Mouse (Mus musculus) left cerebral cortex, adult 8-10 months (tissue): ENCODE measurements around the gene Ankrd33b. TPM values are rescaled to one million over a fixed set of nuclear protein-coding genes. Genes with fewer than 3 reads are reported as not detected.
A peak's percentile ranks its signal among the peaks of the same experiment; 100 is the strongest.

Source experiments
- DNase-seq, 2 experiments: peaks; one replicate each; pipeline ENCODE4 v3.0.0; 2022; ENCODE audit warnings: low spot score in 2 of 2
- total RNA-seq, 4 experiments: library from RNA; stranded (reverse); gene quantifications; 2 replicates each; pipeline ENCODE4 v1.2.4; 2022

Ankrd33b gene
- total RNA-seq, 4 experiments from 2014 or later, result 61.4 to 76.2 (median 72.9) TPM

- DNase-seq, result no peak
Measured at GRCm38 (mm10) chr15:31368556-31368955, 1.0 kb upstream of the Ankrd33b start.

DNA sequence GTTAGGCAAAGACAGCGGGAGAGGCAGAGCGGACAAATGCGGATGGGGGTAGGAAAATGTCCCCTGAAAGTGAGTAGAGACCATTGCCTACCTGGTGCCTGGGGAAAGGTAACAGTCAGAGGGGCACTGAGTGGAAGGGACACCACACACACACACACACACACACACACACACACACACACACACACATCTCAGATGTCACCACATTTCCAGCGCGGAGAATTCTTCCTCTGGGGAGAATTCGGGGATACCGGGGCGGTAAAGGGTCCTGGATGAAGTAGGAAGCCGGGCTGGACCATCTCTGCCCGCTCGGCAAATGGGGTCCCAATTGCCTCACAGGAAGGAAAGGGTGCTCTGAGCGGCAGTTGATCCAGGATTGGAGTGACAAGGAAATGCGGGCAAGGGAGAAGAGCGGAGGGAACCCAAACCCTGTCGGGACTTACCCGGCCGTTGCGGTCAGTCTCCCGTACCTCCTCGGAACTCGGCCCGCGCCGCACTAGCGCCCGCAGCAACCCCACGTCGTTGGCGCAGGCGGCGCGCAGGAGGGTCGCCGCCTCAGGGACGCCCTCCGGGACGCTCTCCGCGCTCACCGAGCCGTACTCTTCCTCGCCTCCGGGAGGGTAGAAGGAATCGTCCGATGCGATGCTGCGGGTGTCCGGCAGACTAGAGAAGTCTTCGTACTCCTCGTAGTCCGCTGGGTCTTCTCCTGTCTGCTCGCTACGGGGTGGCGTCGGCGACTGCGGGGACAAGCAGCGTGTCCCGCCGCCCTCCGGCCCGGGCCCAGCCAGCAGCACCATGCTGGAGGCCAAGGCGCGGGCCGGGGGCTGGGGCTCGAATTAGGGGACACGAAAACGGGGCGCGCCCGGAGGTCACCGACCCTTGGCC is 688 bp downstream of the Ankrd33b start:
- DNase-seq, result no peak

DNA sequence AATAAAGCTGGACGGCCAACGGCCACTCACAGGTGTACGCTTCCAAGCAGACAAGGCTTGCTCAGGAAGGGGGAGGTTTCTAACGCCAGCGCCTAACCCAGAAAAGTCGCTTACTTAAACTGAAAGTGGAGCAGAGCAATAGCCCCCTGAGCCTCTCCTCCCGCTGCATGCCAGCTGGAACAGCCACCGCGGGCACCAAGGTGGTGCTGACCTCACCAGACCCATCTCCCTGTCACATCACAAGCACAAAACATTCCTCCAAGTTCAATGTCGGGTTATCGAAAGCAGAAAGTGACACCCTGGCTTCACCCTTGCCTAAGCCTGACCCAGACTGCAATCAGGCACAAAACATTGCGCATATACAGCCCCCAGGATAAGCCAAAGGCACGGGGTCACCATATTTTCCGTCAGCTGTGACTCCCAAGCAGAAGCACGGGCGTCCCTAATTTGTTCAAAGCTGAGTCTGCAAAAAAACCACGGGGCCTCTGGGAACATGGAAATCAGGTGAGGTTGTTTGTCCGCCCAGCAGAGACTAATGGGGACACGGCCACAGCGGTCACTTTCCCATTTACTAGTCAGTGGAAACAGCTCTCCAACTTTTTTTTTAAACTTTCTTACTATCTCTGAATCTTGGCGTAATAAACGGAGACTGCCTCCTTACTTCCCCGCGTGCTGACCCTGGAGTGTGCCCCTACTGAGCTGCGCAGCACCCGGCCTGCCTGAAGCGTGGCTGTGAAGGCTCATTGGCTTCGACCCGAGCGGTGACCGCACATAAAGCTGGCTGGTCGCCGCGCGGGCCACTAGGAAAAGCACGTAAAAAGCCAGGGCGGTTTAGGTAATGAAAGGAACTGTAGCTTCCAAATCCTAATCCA is 1.6 kb downstream of the Ankrd33b start:
- no peak for DNase-seq

GRCm38 (mm10) chr15:31365041-31365719 is 2.3 kb downstream of the Ankrd33b start:
- DNase-seq, result no peak

- DNase-seq, result no peak
Measured at GRCm38 (mm10) chr15:31364396-31364795, 3.1 kb downstream of the Ankrd33b start.

GRCm38 (mm10) chr15:31363981-31364361 is 3.6 kb downstream of the Ankrd33b start:
- DNase-seq, result no peak

DNA sequence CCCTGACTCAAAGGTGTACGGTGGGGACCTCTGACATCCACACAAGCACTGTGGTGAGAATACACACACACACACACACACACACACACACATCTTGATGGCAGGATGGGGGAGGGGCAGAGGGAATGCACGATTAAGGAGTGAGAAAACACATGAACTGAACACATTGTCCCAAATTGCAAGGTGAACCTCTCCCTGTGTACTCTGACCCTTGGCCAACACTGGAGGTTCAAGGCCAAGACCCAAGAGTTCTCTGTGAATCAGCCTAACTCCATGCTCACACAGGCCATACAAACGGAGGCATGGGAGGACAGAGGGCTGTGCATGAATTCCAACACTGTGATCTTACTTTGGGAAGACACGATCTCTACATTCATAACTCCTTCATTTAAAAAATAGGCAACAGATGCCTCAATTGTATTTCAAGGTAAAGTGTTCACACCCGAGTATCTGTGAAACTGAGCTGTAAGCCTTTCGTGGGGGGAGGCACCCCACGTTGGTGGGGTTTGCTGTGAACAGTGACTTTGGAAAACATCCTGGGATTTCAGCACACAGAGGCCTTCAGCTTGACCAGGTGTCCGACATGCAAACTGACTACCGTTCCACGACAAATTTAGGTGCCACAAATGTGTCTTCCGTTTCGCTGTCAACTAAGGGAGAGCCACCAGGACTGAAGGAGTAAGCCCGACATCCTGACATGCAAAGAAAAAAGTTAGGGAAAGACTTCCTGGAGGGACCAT is 4.1 kb downstream of the Ankrd33b start:
- no peak for DNase-seq

- no peak for DNase-seq
Measured at GRCm38 (mm10) chr15:31361259-31361853, 6.2 kb downstream of the Ankrd33b start.

GRCm38 (mm10) chr15:31360593-31360992 is 6.9 kb downstream of the Ankrd33b start:
- no peak for DNase-seq

- no peak for DNase-seq
Measured at GRCm38 (mm10) chr15:31359805-31360204, 7.7 kb downstream of the Ankrd33b start.

GRCm38 (mm10) chr15:31352494-31353279 is 14.8 kb downstream of the Ankrd33b start:
- no peak for DNase-seq

DNA sequence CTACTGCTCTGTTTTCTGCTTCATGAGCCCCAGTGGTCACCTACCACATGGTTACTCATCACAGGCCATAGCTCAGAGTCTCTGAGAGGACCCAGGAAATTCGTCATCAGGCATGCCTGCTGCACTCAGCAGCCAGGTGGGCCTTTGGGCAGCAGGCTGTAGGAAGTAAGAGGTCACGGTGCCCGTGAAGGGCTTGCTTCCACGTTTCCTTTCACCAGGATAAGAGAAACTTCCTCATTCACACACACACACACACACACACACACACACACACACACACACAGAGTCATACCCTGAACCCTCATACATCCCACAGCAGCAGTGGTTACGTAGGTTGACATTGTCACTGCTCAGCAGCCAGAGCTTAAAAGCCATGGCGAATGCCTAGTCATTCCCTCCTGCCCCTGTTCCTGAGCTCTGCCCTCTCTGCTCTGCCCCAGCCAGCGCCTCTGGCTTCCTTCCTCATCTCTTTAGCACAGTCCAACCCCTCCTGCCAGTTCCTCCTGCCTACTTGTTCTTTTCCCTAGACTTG is 17.6 kb downstream of the Ankrd33b start:
- no peak for DNase-seq

GRCm38 (mm10) chr15:31349046-31349445 is 18.5 kb downstream of the Ankrd33b start:
- no peak for DNase-seq

GRCm38 (mm10) chr15:31348241-31348640 is 19.3 kb downstream of the Ankrd33b start:
- DNase-seq, result no peak

DNA sequence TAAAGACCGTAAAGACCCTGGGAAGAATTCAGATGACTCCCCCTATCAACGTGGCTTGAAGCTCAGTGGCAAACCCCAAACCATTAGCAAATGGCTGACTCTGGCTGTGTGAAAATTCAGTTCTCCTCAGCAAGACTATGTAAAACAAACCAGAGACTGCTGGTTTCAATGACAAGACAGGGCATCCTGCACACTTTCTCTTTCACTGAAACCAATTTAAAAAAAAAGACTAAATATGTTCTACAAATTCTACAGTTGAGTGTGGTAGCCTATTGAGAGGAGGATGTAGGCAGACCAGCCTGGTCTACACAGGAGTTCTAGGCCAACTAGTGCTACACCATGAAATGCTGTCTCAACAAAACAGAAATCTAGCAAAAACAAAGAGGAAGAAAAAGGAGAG is 21.0 kb downstream of the Ankrd33b start:
- DNase-seq, result no peak

DNA sequence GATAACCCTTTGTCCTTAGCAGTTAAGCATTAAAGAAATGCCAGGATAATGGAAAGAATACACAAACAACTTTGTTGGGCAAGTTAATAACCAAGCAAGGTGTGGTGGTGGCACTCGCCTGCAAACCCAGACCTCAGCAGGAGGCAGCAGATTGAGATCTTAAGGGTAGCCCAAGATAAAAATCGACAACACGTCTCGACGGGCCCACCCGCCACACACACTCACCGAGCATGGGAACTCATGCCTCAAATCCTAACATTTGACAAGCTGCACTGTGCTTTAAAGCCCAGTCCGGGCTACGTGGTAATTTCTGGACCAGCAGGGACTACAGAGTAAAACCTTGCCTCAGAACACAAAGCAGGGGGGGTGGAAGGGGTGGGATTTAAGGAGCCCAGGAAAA is 22.2 kb downstream of the Ankrd33b start:
- DNase-seq, result no peak

- DNase-seq, result peak in 1 of 2 experiments; percentile 80
Measured at GRCm38 (mm10) chr15:31344811-31345211, 22.7 kb downstream of the Ankrd33b start.

GRCm38 (mm10) chr15:31343602-31344001 is 23.9 kb downstream of the Ankrd33b start:
- no peak for DNase-seq

DNA sequence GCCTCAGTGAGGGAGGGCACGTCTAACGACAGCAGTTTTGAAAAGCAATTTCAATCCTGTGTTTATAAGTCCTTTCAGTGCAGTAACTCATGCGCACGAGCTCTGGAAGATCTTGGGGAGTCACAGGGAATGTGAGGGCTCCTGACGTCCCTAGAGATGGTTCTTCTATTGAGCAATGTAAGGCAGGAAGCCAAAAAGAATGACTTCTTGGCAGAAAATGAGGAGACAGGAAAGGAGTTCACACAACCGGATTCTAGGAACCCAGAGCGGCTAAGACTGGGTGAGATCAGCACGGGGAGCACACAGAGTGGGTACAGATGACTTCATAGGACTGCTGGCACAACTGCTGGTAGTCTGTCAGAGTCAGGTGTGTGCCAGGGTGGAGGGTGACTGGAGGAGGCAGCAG is 25.0 kb downstream of the Ankrd33b start:
- DNase-seq, result no peak

DNA sequence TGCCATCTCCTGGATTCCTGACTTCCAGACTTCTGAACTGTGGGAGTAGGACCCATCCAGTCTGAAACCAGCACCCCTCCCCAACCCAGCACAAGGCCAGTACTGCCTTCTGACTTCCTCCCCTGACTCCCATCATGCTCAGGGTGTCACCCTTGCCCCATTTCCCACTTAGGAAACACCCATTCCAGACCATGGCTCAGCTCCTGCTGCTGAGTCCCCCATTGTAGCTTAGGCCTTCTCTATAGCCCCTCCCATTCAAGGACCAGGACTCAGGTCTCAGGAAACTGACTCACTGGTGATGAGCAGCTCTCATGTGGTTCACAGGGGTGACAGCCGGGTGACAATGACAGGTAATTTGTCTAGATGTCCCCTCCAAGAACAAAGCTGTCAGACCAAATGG is 25.5 kb downstream of the Ankrd33b start:
- DNase-seq, result no peak
